ENCODE assay signal across 8 mouse cellular contexts in the genomic region with DNA sequence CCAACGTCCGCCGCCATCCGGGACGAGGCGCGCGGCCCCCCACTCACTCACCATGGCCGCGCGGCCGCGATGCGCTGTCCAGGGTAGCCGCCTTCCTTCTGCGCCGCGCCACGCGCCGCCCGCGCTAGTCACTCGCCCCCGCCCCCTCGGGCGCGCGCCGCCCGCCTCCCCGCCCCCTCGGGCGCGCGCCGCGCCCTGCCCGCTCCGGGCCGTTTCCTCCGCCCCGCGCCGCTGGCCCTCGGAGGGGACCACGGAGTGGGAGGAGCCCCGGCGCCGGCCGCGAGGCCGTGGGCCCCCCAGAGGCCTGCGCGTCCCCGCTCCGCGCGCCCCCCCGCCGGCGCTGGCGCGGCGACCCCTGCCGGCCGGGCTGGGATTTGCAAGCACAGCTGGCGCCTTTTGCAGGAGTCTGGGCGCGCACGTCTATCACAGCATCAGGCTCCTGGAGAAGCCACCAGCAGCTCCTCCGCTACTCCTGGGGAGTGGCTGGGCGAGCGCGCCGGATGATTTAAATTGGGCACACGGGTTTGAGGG. TPM values are rescaled to one million over a fixed set of nuclear protein-coding genes. Genes with fewer than 3 reads are reported as not detected.
A peak's percentile ranks its signal among the peaks of the same experiment; 100 is the strongest.
DNase-seq lines count a peak whose midpoint lies in the region; ATAC-seq lines count a peak whose summit lies in the region.

Gene Elovl2 (minus strand): TSS at position 102 of the 531 bp plus-strand sequence.

- no peaks in the 10 kb centered on the region for H3K27me3 ChIP-seq in intestine, embryonic 14.5 days (replicated peaks; ENCODE audit: control insufficient read depth, insufficient read depth, low read length)
- H3K27me3 ChIP-seq in midbrain, embryonic 10.5 days (ENCODE audit: low read depth, poor library complexity, severe bottlenecking) = no peaks in the 10 kb centered on the region

- H3K4me3 ChIP-seq in intestine, embryonic 14.5 days (ENCODE audit: low read depth, low read length) = peak within 1 kb of the TSS; percentile 58
- H3K4me3 ChIP-seq in midbrain, embryonic 10.5 days = peak within 1 kb of the TSS; percentile 73

- H3K9me3 ChIP-seq in intestine, embryonic 14.5 days (ENCODE audit: control insufficient read depth, low read length) = peaks cover 13% of the 10 kb centered on the region; the same call in 1 of the 2 replicates
- peaks cover 30% of the 10 kb centered on the region; the same call in 1 of the 2 replicates for H3K9me3 ChIP-seq in midbrain, embryonic 10.5 days (replicated peaks)

- intact Hi-C loops in left cerebral cortex, postnatal 4 days (cut with DNase I) = no loop called here

- peak; percentile 94 for ATAC-seq in intestine, embryonic 14.5 days (replicated peaks; ENCODE audit: low FRiP score, low TSS enrichment, low read depth)

- H3K9ac ChIP-seq in intestine, embryonic 14.5 days (ENCODE audit: low read length) = peak within 1 kb of the TSS; percentile 58

- H3K4me1 ChIP-seq in intestine, embryonic 14.5 days (replicated peaks; ENCODE audit: control insufficient read depth, insufficient read depth, low read length) = 0 out of 2 replicates have a peak, but pooled peaks cover 3% of the 10 kb centered on the region
- H3K4me1 ChIP-seq in midbrain, embryonic 10.5 days = peaks cover 17% of the 10 kb centered on the region

- peak; percentile 85 for DNase-seq in adrenal gland, adult 2 months
- DNase-seq in embryo, embryonic 10.5 days (ENCODE audit: low spot score) = peak; percentile 85
- peak; percentile 59 to 76 for DNase-seq in gastrocnemius, postnatal 4 days (ENCODE audit: low spot score in 2 of 2)
- DNase-seq in intestine, embryonic 14.5 days (ENCODE audit: low spot score) = peak; percentile 87
- peak; percentile 85 for DNase-seq in left cerebral cortex, postnatal 4 days
- peak; percentile 87 for DNase-seq in midbrain, embryonic 10.5 days (ENCODE audit: low spot score)
- DNase-seq in right cerebral cortex, postnatal 4 days = peak; percentile 85
- DNase-seq in yolk sac, embryonic 10.5 days (ENCODE audit: low spot score) = peak; percentile 85

- H3K36me3 ChIP-seq in intestine, embryonic 14.5 days (ENCODE audit: control insufficient read depth, insufficient read depth, low read length) = no peaks in the 10 kb centered on the region
- no peaks in the 10 kb centered on the region for H3K36me3 ChIP-seq in midbrain, embryonic 10.5 days

- no peak within 1 kb of the TSS for H3K27ac ChIP-seq in intestine, embryonic 14.5 days (ENCODE audit: low read depth)
- H3K27ac ChIP-seq in midbrain, embryonic 10.5 days (replicated peaks) = peak within 1 kb of the TSS; percentile 94

- 2% methylated on average over 57 of the region's 77 CpGs for WGBS in intestine, embryonic 14.5 days
- 4% methylated on average over 59 of the region's 77 CpGs for WGBS in midbrain, embryonic 10.5 days

- H3K4me2 ChIP-seq in intestine, embryonic 14.5 days (ENCODE audit: low read length) = peak within 1 kb of the TSS; percentile 59

RNA-seq across cellular contexts. Expression of gene Elovl2, which starts in this region (rescaled TPM):
- 1 to 10 TPM in 1 of 2 experiments, under 1 TPM in 1; 0.35 to 1.2 TPM for total RNA-seq in adrenal gland, adult 2 months (2021)
- polyA plus RNA-seq in adrenal gland, adult 2 months (2012; rRNA removed) = 0.04 and 0.07 TPM in 2 replicates
- 1 to 10 TPM in 1 of 2 experiments, under 1 TPM in 1; 0.49 to 1.2 TPM for total RNA-seq in gastrocnemius, postnatal 4 days (2021)
- 9.3 and 11.0 TPM in 2 replicates for polyA plus RNA-seq in intestine, embryonic 14.5 days (2014; fragmentation: Nextera tagmentation; extraction: Ambion mirVana)
- total RNA-seq in left cerebral cortex, postnatal 4 days (2021) = 10 to 100 TPM; 42.9 to 44.9 TPM
- 46.8 and 50.7 TPM in 2 replicates for polyA plus RNA-seq in midbrain, embryonic 10.5 days (2016; fragmentation: Nextera tagmentation; extraction: Ambion mirVana)

Comparison
In these comparisons a context has a peak if more than half of its experiments do, and no peak if none do; other contexts are left out.
1. RNA of gene Elovl2 (total RNA-seq): 42.9 to 44.9 TPM in left cerebral cortex, postnatal 4 days; 0.49 to 1.2 TPM in gastrocnemius, postnatal 4 days and 0.35 to 1.2 TPM in adrenal gland, adult 2 months; every median in the first group is over 10 times any median in the second.
2. Peak in every context shown above with its lines, with median percentiles within 50 percentile points of each other: DNase-seq.